Mouse (Mus musculus) adrenal gland, adult 2 months (tissue): Measurements from ENCODE around the gene Ano1. TPM values are rescaled to one million over a fixed set of nuclear protein-coding genes. Genes with fewer than 3 reads are reported as not detected.

ENCODE experiments used
- DNase-seq: peaks from one replicate; pipeline ENCODE4 v3.0.0; 2021
- polyA plus RNA-seq: library from polyadenylated mRNA; depleted of rRNA; stranded (reverse); fragments of >200 nt; gene quantifications from 2 replicates; pipeline ENCODE4 v1.2.3, GENCODE M21; 2012
- total RNA-seq, 2 experiments: library from RNA; stranded (reverse); gene quantifications; 2 replicates each; pipeline ENCODE4 v1.2.3; 2021

Gene Ano1
- total and polyA plus RNA-seq, 3 experiments = 13.9 to 32.4 (median 24.6) TPM

GRCm38 (mm10) chr7:144764537-144765282, 12.9 kb upstream of the Ano1 start:
- peak; percentile 37 for DNase-seq

- DNase-seq = no peak
Observed at GRCm38 (mm10) chr7:144764013-144764412, 12.2 kb upstream of the Ano1 start.

- DNase-seq = peak; percentile 52
Observed at GRCm38 (mm10) chr7:144762496-144763235, 10.9 kb upstream of the Ano1 start.

- no peak for DNase-seq
Observed at GRCm38 (mm10) chr7:144760228-144760627, 8.5 kb upstream of the Ano1 start.

- DNase-seq = no peak
Observed at GRCm38 (mm10) chr7:144759455-144759854, 7.7 kb upstream of the Ano1 start.

- no peak for DNase-seq
Observed at GRCm38 (mm10) chr7:144755511-144756378, 4.0 kb upstream of the Ano1 start.

GRCm38 (mm10) chr7:144754722-144755121, 2.9 kb upstream of the Ano1 start:
- DNase-seq = peak; percentile 51

- no peak for DNase-seq
Observed at GRCm38 (mm10) chr7:144753657-144754031, 1.9 kb upstream of the Ano1 start.

GRCm38 (mm10) chr7:144752919-144753656, 1.3 kb upstream of the Ano1 start:
- no peak for DNase-seq

- peak; percentile 20 for DNase-seq
Observed at GRCm38 (mm10) chr7:144747756-144748155, 4.0 kb downstream of the Ano1 start.

- DNase-seq = no peak
Observed at GRCm38 (mm10) chr7:144746466-144746865, 5.3 kb downstream of the Ano1 start.

GRCm38 (mm10) chr7:144743874-144744273, 7.9 kb downstream of the Ano1 start:
- DNase-seq = no peak

GRCm38 (mm10) chr7:144740643-144741042, 11.1 kb downstream of the Ano1 start:
- DNase-seq = no peak

GRCm38 (mm10) chr7:144739810-144740209, 12.0 kb downstream of the Ano1 start:
- no peak for DNase-seq

- DNase-seq = no peak
Observed at GRCm38 (mm10) chr7:144738357-144738798, 13.4 kb downstream of the Ano1 start.

- peak; percentile 77 for DNase-seq
Observed at GRCm38 (mm10) chr7:144731897-144732291, 19.9 kb downstream of the Ano1 start.

- DNase-seq = no peak
Observed at GRCm38 (mm10) chr7:144731182-144731896, 20.4 kb downstream of the Ano1 start.

- no peak for DNase-seq
Observed at GRCm38 (mm10) chr7:144724283-144724682, 27.5 kb downstream of the Ano1 start.

GRCm38 (mm10) chr7:144719956-144720355, 31.8 kb downstream of the Ano1 start:
- no peak for DNase-seq

- DNase-seq = no peak
Observed at GRCm38 (mm10) chr7:144717736-144718135, 34.0 kb downstream of the Ano1 start.

GRCm38 (mm10) chr7:144697870-144698269, 53.9 kb downstream of the Ano1 start:
- DNase-seq = no peak
